Mouse (Mus musculus) heart, adult 2 months (tissue): ENCODE measurements around the gene Paox. TPM values are rescaled to one million over a fixed set of nuclear protein-coding genes. Genes with fewer than 3 reads are reported as not detected.

Experiments
- DNase-seq, 2 experiments: peaks; one replicate each; pipeline ENCODE4 v3.0.0; 2021
- H3K27ac ChIP-seq: fragments of 200-600 bp; 2 replicates; pipeline ENCODE4 v1.8.1; 2022
- H3K27me3 ChIP-seq: fragments of 200-500 bp; 2 replicates; pipeline ENCODE4 v1.6.1; 2012; ENCODE audit warnings: mild to moderate bottlenecking, low read length, inconsistent platforms, mixed read lengths; ENCODE audit not compliant: control insufficient read depth, insufficient read depth
- H3K36me3 ChIP-seq: fragments of 200-500 bp; 2 replicates; pipeline ENCODE4 v1.6.1; 2012; ENCODE audit warnings: low read length, inconsistent platforms; ENCODE audit not compliant: control insufficient read depth, insufficient read depth
- H3K4me1 ChIP-seq: fragments of 200-500 bp; 2 replicates; pipeline ENCODE4 v1.6.1; 2011; ENCODE audit warnings: low read length; ENCODE audit not compliant: control insufficient read depth, insufficient read depth
- H3K4me3 ChIP-seq: fragments of 200-600 bp; 2 replicates; pipeline ENCODE4 v1.8.1; 2022
- H3K79me2 ChIP-seq: fragments of 200-500 bp; replicated peaks from 2 replicates; pipeline ENCODE4 v1.6.1; 2012; ENCODE audit warnings: mild to moderate bottlenecking, inconsistent platforms, low read length, moderate library complexity, mixed read lengths; ENCODE audit not compliant: control insufficient read depth, insufficient read depth
- H3K9ac ChIP-seq: fragments of 200-500 bp; 2 replicates; pipeline ENCODE4 v1.6.1; 2012; ENCODE audit warnings: low read depth, mild to moderate bottlenecking, control low read depth, inconsistent platforms, low read length, mixed read lengths
- CTCF ChIP-seq: fragments of 200-600 bp; IDR thresholded peaks from 2 replicates; pipeline ENCODE4 v1.8.1; 2022; ENCODE audit warnings: antibody characterized with exemption, mild to moderate bottlenecking, moderate library complexity
- EP300 ChIP-seq: fragments of 200-500 bp; IDR thresholded peaks from 2 replicates; pipeline ENCODE4 v1.6.1; 2011; ENCODE audit warnings: low read depth, low read length, control low read depth; ENCODE audit not compliant: insufficient read depth
- POLR2A ChIP-seq: fragments of 200-500 bp; IDR thresholded peaks from 2 replicates; pipeline ENCODE4 v1.6.1; 2011; ENCODE audit warnings: mild to moderate bottlenecking, low read depth, low read length, control low read depth; ENCODE audit not compliant: insufficient read depth
- WGBS: fragments of 180-500 bp; shearing (Covaris S2); methylation state at CpG from one replicate; pipeline ENCODE4 v1.1.7; 2018; 5-methylcytosine and 5-hydroxymethylcytosine counted together
- intact Hi-C: fragments of 180-260 bp; cut with DNase I; formaldehyde crosslinking; loops from one replicate; pipeline ENCODE4 v1.15.1; 2025
- long read RNA-seq: library from polyadenylated mRNA; stranded (forward); transcript quantifications from one replicate; pipeline ENCODE4 v2.0.0, GENCODE M21; 2021
- polyA plus RNA-seq: library from polyadenylated mRNA; depleted of rRNA; stranded (reverse); fragments of >200 nt; gene quantifications from 2 replicates; pipeline ENCODE4 v1.2.3, GENCODE M21; 2012; rRNA removed
- total RNA-seq, 2 experiments: library from RNA; stranded (reverse); gene quantifications; 2 replicates each; pipeline ENCODE4 v1.2.3; 2021

Gene Paox
- total RNA-seq (1 to 10 TPM; 3.0 to 3.4 TPM), polyA plus RNA-seq (5.2 TPM in 2 replicates)
- long read RNA-seq, full-length matches to known transcripts = 3 of 3 reads
- long read RNA-seq, partial matches to known transcripts = 0 of 3 reads
- long read RNA-seq, other reads (novel, unspliced or antisense) = 0 of 3 reads

GRCm38 (mm10) chr7:140115583-140116328 lies at the start of gene Paox:
TSS of gene Paox (plus strand) at chr7:140115799.
- H3K4me3 ChIP-seq = peak within 1 kb of the TSS; percentile 98
- H3K36me3 ChIP-seq = 0 out of 2 replicates have a peak, but pooled peaks cover 1% of the 10 kb centered on the region
- peak within 1 kb of the TSS; percentile 88 for H3K9ac ChIP-seq
- H3K27ac ChIP-seq = peak within 1 kb of the TSS; percentile 97
- intact Hi-C loops = loop anchor here (1.0 to 2.0 kb wide), 2 partner anchors 13 to 22 kb away; partner anchors contain the start of genes Fuom and Mtg1
- no peaks in the 10 kb centered on the region for H3K27me3 ChIP-seq
- peak; percentile 65 for TF ChIP-seq POLR2A
- TF ChIP-seq CTCF = no peak
- TF ChIP-seq EP300 = 0 out of 2 replicates have a peak, but pooled peaks have one; percentile 38
- DNase-seq = peak; percentile 54 to 75
- under 1% methylated on average over 23 of the region's 23 CpGs for WGBS
- no peaks in the 10 kb centered on the region; the same call in 1 of the 2 replicates for H3K4me1 ChIP-seq
- H3K79me2 ChIP-seq = no peaks in the 10 kb centered on the region; the same call in 1 of the 2 replicates

GRCm38 (mm10) chr7:140067397-140067796 lies 48.2 kb upstream of the Paox start:
- Histone ChIP-seq H3K9ac (no peak overlapping the region), H3K36me3 (no peaks in the 10 kb centered on the region), H3K27me3 (no peaks in the 10 kb centered on the region; the same call in 1 of the 2 replicates), H3K79me2 (no peaks in the 10 kb centered on the region), H3K27ac (no peak overlapping the region), H3K4me1 (no peaks in the 10 kb centered on the region), H3K4me3 (no peak overlapping the region)
- WGBS = 57% methylated on average over 6 of the region's 6 CpGs
- DNase-seq = no peak
- intact Hi-C loops = no loop called here
- TF ChIP-seq EP300 (no peak), CTCF (no peak), POLR2A (no peak)

- Histone ChIP-seq H3K79me2 (no peaks in the 10 kb centered on the region), H3K36me3 (no peaks in the 10 kb centered on the region), H3K27me3 (no peaks in the 10 kb centered on the region; the same call in 1 of the 2 replicates), H3K9ac (peak overlapping the region; percentile 47), H3K27ac (no peak overlapping the region), H3K4me3 (peak overlapping the region; percentile 34), H3K4me1 (no peaks in the 10 kb centered on the region)
- DNase-seq = peak; percentile 31 to 34
- intact Hi-C loops = no loop called here
- TF ChIP-seq CTCF (no peak), EP300 (no peak), POLR2A (peak; percentile 72)
- 27% methylated on average over 39 of the region's 39 CpGs for WGBS
Observed at GRCm38 (mm10) chr7:140070042-140070711, 45.4 kb upstream of the Paox start.

GRCm38 (mm10) chr7:140077698-140078097 lies 37.9 kb upstream of the Paox start:
- no peaks in the 10 kb centered on the region for H3K4me1 ChIP-seq
- H3K79me2 ChIP-seq = no peaks in the 10 kb centered on the region
- no peaks in the 10 kb centered on the region for H3K36me3 ChIP-seq
- peaks cover 2% of the 10 kb centered on the region; the same call in 1 of the 2 replicates for H3K27me3 ChIP-seq
- TF ChIP-seq CTCF (no peak), EP300 (no peak), POLR2A (no peak)
- H3K27ac ChIP-seq = no peak overlapping the region
- DNase-seq = no peak
- intact Hi-C loops = loop anchor here (1.0 to 5.0 kb wide), 2 partner anchors 64 to 750 kb away; no protein-coding TSS in a partner anchor
- 56% methylated on average over 6 of the region's 6 CpGs for WGBS
- H3K9ac ChIP-seq = no peak overlapping the region
- no peak overlapping the region for H3K4me3 ChIP-seq

- H3K79me2 ChIP-seq = no peaks in the 10 kb centered on the region
- no peak overlapping the region for H3K27ac ChIP-seq
- H3K36me3 ChIP-seq = no peaks in the 10 kb centered on the region
- peak; percentile 58 to 74 for DNase-seq
- H3K4me3 ChIP-seq = no peak overlapping the region
- intact Hi-C loops = loop anchor here (1.0 to 5.0 kb wide), 2 partner anchors 63 to 749 kb away; no protein-coding TSS in a partner anchor
- H3K4me1 ChIP-seq = no peaks in the 10 kb centered on the region
- H3K27me3 ChIP-seq = peaks cover 2% of the 10 kb centered on the region; the same call in 1 of the 2 replicates
- 7% methylated on average over 5 of the region's 5 CpGs for WGBS
- peak; percentile 44; the same call in 1 of the 2 replicates for TF ChIP-seq EP300
- TF ChIP-seq CTCF = peak; percentile 91
- no peak for TF ChIP-seq POLR2A
- H3K9ac ChIP-seq = no peak overlapping the region
Observed at GRCm38 (mm10) chr7:140078711-140079110, 36.9 kb upstream of the Paox start.
